Mouse (Mus musculus): ENCODE measurements around the gene Rab6b. TPM values are rescaled to one million over a fixed set of nuclear protein-coding genes. Genes with fewer than 3 reads are reported as not detected.
A peak's percentile ranks its signal among the peaks of the same experiment; 100 is the strongest.

Rab6b gene
- polyA plus RNA-seq, 1 experiment: 199 TPM

GRCm38 (mm10) chr9:103213631-103214030, 102.0 kb downstream of the Rab6b start:
- TF ChIP-seq POLR2A (IDR thresholded peaks at IDR 0.05; ENCODE audit: borderline replicate concordance, insufficient read depth, low read length) (no peak), CTCF (IDR thresholded peaks at IDR 0.05; ENCODE audit: borderline replicate concordance, insufficient read depth, low read depth, low read length) (no peak)
- no peak overlapping the region for H3K4me3 ChIP-seq (replicated peaks; ENCODE audit: insufficient read depth, low read depth, low read length)
- H3K27ac ChIP-seq (ENCODE audit: insufficient read depth, low read length): no peak overlapping the region
- no peaks in the 10 kb centered on the region for H3K4me1 ChIP-seq (ENCODE audit: control insufficient read depth, insufficient read depth, low read length)
- no peaks in the 10 kb centered on the region for H3K27me3 ChIP-seq (ENCODE audit: control insufficient read depth, insufficient read depth, low read length)
- 30% methylated on average over 2 of the region's 2 CpGs for WGBS
- DNase-seq: no peak

- 85% methylated on average over 6 of the region's 6 CpGs for WGBS
- no peak for TF ChIP-seq POLR2A (IDR thresholded peaks at IDR 0.05; ENCODE audit: borderline replicate concordance, insufficient read depth, low read length)
- no peaks in the 10 kb centered on the region for H3K4me1 ChIP-seq (ENCODE audit: control insufficient read depth, insufficient read depth, low read length)
- no peak for DNase-seq
- H3K27me3 ChIP-seq (ENCODE audit: control insufficient read depth, insufficient read depth, low read length): no peaks in the 10 kb centered on the region
- no peak overlapping the region for H3K4me3 ChIP-seq (replicated peaks; ENCODE audit: insufficient read depth, low read depth, low read length)
- H3K27ac ChIP-seq (ENCODE audit: insufficient read depth, low read length): no peak overlapping the region
Measured at GRCm38 (mm10) chr9:103214281-103214680, 102.7 kb downstream of the Rab6b start.

GRCm38 (mm10) chr9:103224721-103225120, 113.1 kb downstream of the Rab6b start:
- Histone ChIP-seq H3K4me1 (ENCODE audit: control insufficient read depth, insufficient read depth, low read length) (no peaks in the 10 kb centered on the region), H3K27ac (ENCODE audit: insufficient read depth, low read length) (no peak overlapping the region), H3K27me3 (ENCODE audit: control insufficient read depth, insufficient read depth, low read length) (no peaks in the 10 kb centered on the region), H3K4me3 (replicated peaks; ENCODE audit: insufficient read depth, low read depth, low read length) (no peak overlapping the region)
- DNase-seq: no peak
- 91% methylated on average over 7 of the region's 7 CpGs for WGBS
- no peak for TF ChIP-seq CTCF (IDR thresholded peaks at IDR 0.05; ENCODE audit: borderline replicate concordance, insufficient read depth, low read depth, low read length)
- no peak for TF ChIP-seq POLR2A (IDR thresholded peaks at IDR 0.05; ENCODE audit: borderline replicate concordance, insufficient read depth, low read length)

- no peaks in the 10 kb centered on the region for H3K27me3 ChIP-seq (ENCODE audit: control insufficient read depth, insufficient read depth, low read length)
- no peak overlapping the region for H3K4me3 ChIP-seq (replicated peaks; ENCODE audit: insufficient read depth, low read depth, low read length)
- H3K4me1 ChIP-seq (ENCODE audit: control insufficient read depth, insufficient read depth, low read length): no peaks in the 10 kb centered on the region; the same call in 1 of the 2 replicates
- DNase-seq: no peak
- 66% methylated on average over 3 of the region's 3 CpGs for whole genome bisulfite sequencing
- peak; percentile 22; the same call in 1 of the 2 replicates for TF ChIP-seq CTCF (IDR thresholded peaks at IDR 0.05; ENCODE audit: borderline replicate concordance, insufficient read depth, low read depth, low read length)
- no peak for TF ChIP-seq POLR2A (IDR thresholded peaks at IDR 0.05; ENCODE audit: borderline replicate concordance, insufficient read depth, low read length)
- H3K27ac ChIP-seq (ENCODE audit: insufficient read depth, low read length): no peak overlapping the region
Measured at GRCm38 (mm10) chr9:103225464-103225863, 113.9 kb downstream of the Rab6b start.

- H3K4me3 ChIP-seq (replicated peaks; ENCODE audit: insufficient read depth, low read depth, low read length): no peak overlapping the region
- no peak for DNase-seq
- peaks cover 3% of the 10 kb centered on the region; the same call in 1 of the 2 replicates for H3K4me1 ChIP-seq (ENCODE audit: control insufficient read depth, insufficient read depth, low read length)
- no peak for TF ChIP-seq CTCF (IDR thresholded peaks at IDR 0.05; ENCODE audit: borderline replicate concordance, insufficient read depth, low read depth, low read length)
- no peak for TF ChIP-seq POLR2A (IDR thresholded peaks at IDR 0.05; ENCODE audit: borderline replicate concordance, insufficient read depth, low read length)
- 84% methylated on average over 15 of the region's 15 CpGs for WGBS
- no peaks in the 10 kb centered on the region for H3K27me3 ChIP-seq (ENCODE audit: control insufficient read depth, insufficient read depth, low read length)
- no peak overlapping the region for H3K27ac ChIP-seq (ENCODE audit: insufficient read depth, low read length)
Measured at GRCm38 (mm10) chr9:103226806-103227205, 115.2 kb downstream of the Rab6b start.

- no peak for TF ChIP-seq POLR2A (IDR thresholded peaks at IDR 0.05; ENCODE audit: borderline replicate concordance, insufficient read depth, low read length)
- no peak for TF ChIP-seq CTCF (IDR thresholded peaks at IDR 0.05; ENCODE audit: borderline replicate concordance, insufficient read depth, low read depth, low read length)
- Histone ChIP-seq H3K27ac (ENCODE audit: insufficient read depth, low read length) (no peak overlapping the region), H3K4me3 (replicated peaks; ENCODE audit: insufficient read depth, low read depth, low read length) (no peak overlapping the region), H3K4me1 (ENCODE audit: control insufficient read depth, insufficient read depth, low read length) (peaks cover 3% of the 10 kb centered on the region; the same call in 1 of the 2 replicates), H3K27me3 (ENCODE audit: control insufficient read depth, insufficient read depth, low read length) (no peaks in the 10 kb centered on the region)
- 84% methylated on average over 16 of the region's 16 CpGs for WGBS
- no peak for DNase-seq
Measured at GRCm38 (mm10) chr9:103227760-103228159, 116.2 kb downstream of the Rab6b start.

- Histone ChIP-seq H3K27me3 (ENCODE audit: control insufficient read depth, insufficient read depth, low read length) (no peaks in the 10 kb centered on the region), H3K4me1 (ENCODE audit: control insufficient read depth, insufficient read depth, low read length) (peaks cover 3% of the 10 kb centered on the region; the same call in 1 of the 2 replicates), H3K27ac (ENCODE audit: insufficient read depth, low read length) (no peak overlapping the region), H3K4me3 (replicated peaks; ENCODE audit: insufficient read depth, low read depth, low read length) (no peak overlapping the region)
- 82% methylated on average over 13 of the region's 13 CpGs for WGBS
- TF ChIP-seq CTCF (IDR thresholded peaks at IDR 0.05; ENCODE audit: borderline replicate concordance, insufficient read depth, low read depth, low read length) (no peak), POLR2A (IDR thresholded peaks at IDR 0.05; ENCODE audit: borderline replicate concordance, insufficient read depth, low read length) (no peak)
- no peak for DNase-seq
Measured at GRCm38 (mm10) chr9:103228370-103229003, 116.9 kb downstream of the Rab6b start.
